Mouse (Mus musculus) heart, adult 18-20 months (tissue): ENCODE measurements around the gene Olfr804. TPM values are rescaled to one million over a fixed set of nuclear protein-coding genes. Genes with fewer than 3 reads are reported as not detected.

Experiments
- DNase-seq, 2 experiments: peaks; one replicate each; pipeline ENCODE4 v3.0.0; 2021 to 2022; ENCODE audit warnings: mixed read lengths in 1 of 2
- long read RNA-seq, 2 experiments: library from polyadenylated mRNA; stranded (forward); transcript quantifications; one replicate each; pipeline ENCODE4 v2.0.0; 2021
- microRNA-seq, 2 experiments: library from miRNA; unstranded; fragments of <30 nt; microRNA quantifications; one replicate each; pipeline ENCODE4 v1.2.0; 2022
- total RNA-seq, 2 experiments: library from RNA; stranded (reverse); gene quantifications; 2 replicates each; pipeline ENCODE4 v1.2.3; 2021

The Olfr804 gene
- total RNA-seq: not detected
- long read RNA-seq, experiment 1: 0 reads
- long read RNA-seq, experiment 2: 0 reads

DNA sequence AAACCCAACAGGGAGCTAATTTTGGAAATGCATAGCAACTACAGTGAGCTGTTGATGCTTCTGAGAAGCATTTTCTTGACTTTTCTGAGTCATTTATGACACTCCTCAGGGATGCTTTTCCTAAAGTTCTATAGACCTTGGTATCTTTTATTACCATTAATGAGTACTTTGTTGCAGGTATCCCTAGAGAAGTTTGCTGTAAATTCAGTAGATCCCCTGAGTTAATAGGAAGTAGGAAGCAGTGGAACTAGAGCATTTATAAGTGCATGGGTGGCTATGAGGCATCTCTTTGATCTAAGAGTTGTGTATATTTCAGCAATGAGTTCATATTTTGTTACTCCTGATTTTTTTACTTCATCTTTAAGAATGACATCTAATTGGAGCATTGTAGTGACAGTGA is at the start of gene Olfr804:
TSS of gene Olfr804 (plus strand) at position 301 of the 400 bp plus-strand sequence.
- DNase-seq: no peak

DNA sequence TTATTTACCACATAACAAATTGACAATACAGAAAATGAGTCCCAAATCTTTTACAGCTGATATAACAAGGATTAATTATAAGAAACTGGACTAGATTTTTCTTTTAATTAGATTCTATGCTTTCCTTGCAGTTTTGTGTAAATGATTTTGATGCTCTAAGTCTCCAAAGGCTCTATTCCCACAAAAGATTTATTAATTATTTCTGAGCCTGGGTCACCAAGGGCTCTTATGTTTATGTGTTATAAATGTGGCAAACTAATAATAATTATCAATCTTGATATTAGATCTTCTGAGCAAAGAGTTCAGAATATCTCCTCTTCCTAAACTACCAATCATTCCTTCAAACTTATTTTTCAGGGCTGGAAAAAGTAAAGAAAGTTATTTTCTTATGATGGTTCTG is 45.6 kb upstream of the Olfr804 start, which contains the start of gene Olfr800:
TSS of gene Olfr800 (plus strand) at position 301 of the 400 bp plus-strand sequence.
- no peak for DNase-seq

DNA sequence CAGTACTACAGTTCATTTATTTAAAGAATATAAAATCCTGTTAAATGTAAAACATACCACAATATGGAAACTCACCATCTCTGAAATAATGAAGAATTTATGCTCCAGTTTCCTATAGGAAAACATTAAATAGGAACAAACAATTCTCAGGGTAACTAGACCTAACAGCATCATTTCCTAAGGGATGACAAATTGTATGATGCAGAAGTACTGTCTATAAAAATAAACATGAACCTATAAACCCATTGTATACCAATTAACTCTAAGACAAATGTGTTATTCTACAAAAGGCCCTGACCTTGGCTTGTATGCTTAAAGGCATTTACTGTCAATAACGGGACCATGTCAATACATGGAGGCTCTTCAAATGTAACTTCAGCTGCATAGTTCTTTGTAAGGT is 29.2 kb upstream of the Olfr804 start, which contains the start of gene Olfr801:
TSS of gene Olfr801 (minus strand) at position 101 of the 400 bp plus-strand sequence.
- no peak for DNase-seq

DNA sequence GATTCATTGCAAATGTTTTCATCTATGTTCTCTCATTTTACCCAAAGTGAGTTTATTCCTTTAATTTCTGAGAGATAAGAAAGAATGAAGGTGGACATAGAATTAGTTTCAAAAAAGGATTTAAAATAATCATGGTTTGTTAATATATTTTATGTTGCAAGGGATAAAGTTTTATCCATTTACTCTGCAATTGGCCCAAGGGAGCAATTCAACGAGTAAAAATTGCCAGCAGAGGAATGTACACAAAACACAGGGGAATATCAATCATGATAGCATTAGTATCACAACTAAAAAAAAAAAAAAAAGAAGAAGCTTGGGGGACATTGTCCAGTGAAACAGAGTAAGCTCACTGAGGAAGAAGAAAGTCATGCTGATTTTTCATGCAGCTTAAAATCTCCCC is 14.9 kb upstream of the Olfr804 start, which contains the start of gene Olfr802:
TSS of gene Olfr802 (minus strand) at position 101 of the 400 bp plus-strand sequence.
- DNase-seq: no peak

DNA sequence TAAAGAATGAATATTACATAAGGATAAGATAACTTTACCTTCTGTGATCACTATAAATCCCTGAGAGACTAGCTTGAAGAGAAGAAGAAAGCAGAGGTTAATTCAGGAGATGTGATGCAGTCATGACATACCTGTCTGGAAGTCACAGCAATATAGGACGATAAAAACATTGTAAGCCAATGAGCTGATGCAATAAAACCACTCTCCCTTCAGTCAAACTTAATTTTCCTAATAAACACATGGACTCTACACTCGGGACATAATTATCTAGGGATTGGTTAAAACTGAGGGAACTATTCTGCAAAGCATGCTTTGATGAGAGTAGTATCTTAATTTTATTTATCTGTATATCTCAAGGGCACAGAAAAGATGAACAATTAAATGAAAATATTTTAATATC is 8.8 kb upstream of the Olfr804 start, which contains the start of gene Olfr803:
TSS of gene Olfr803 (minus strand) at position 101 of the 400 bp plus-strand sequence.
- no peak for DNase-seq

DNA sequence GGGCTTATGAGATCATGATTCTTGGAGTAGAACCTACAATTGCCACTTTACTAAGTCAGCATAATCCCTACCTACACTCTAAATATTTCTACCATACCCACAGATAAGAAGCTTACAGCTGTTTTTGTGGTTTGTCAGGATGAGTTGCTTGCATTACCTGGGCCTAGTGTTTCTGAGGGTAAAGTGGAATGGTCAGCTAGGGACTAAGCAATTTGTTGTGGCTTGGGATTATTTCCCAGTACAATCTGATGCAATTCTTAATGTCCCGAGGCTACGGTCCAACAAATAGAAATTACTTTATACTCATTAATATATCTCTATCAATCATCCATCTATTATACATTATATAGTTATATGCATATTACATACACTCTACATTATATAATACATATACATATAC is 26.3 kb downstream of the Olfr804 start, which contains the start of gene Olfr805:
TSS of gene Olfr805 (minus strand) at position 101 of the 400 bp plus-strand sequence.
- DNase-seq: no peak

DNA sequence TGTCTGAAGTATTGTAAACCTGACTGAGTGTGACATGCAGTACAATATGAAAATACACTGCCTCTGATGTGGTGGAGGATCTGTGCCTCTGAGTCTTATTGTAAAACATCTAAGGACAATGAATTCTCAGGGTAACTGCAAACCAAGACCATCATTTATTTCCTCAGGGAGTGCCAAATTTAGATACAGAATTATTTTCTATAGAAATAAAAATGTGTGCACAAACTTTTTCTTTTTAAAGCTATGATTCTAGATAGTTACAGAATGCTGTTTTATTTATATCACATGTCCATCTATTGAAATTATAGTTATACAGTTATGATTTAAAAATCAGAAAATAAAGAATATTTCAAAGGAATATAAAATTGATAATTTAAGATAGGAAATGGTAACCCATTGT is 38.8 kb downstream of the Olfr804 start, which contains the start of gene Olfr806:
TSS of gene Olfr806 (minus strand) at position 101 of the 400 bp plus-strand sequence.
- no peak for DNase-seq

DNA sequence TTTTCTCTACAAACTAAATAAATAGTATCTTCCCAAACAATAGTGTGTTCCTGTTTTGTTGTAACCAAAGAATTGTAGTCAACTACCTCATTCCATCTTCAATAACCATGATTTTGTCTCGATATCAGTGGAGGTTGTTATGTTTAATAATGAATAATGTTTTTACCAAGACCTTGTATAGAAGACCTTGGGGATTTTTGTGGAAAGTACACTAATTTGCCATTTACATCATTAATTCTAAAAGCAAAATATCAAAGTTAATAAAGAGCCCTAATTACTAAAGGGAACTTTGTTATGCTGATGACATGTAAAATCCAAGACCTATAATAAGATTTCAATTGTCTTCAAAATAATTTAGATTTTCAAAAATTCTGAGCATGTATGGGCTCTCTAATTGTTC is 54.7 kb downstream of the Olfr804 start, which contains the start of gene Olfr807:
TSS of gene Olfr807 (minus strand) at position 101 of the 400 bp plus-strand sequence.
- no peak for DNase-seq

Small RNA genes lying within 50 kb of the gene (microRNA-seq; reads per million reads assigned to microRNA genes)
- gene Gm24485: 0 reads per million in 2 experiments

Other genes with a start within 250 kb of the Olfr804 start
- not detected for gene Olfr787, start 241.3 kb upstream of the Olfr804 start, total RNA-seq
- not detected for gene Olfr788, start 232.2 kb upstream of the Olfr804 start, total RNA-seq
- gene Olfr789, start 218.5 kb upstream of the Olfr804 start, total RNA-seq: not detected
- gene Olfr790, start 204.7 kb upstream of the Olfr804 start, total RNA-seq: not detected
- not detected for gene Olfr791, start 181.4 kb upstream of the Olfr804 start, total RNA-seq
- not detected for gene Olfr792, start 164.0 kb upstream of the Olfr804 start, total RNA-seq
- gene Olfr794, start 135.6 kb upstream of the Olfr804 start, total RNA-seq: not detected
- not detected for gene Olfr796, start 90.6 kb upstream of the Olfr804 start, total RNA-seq
- not detected for gene Olfr798, start 75.3 kb upstream of the Olfr804 start, total RNA-seq
- gene Olfr799, start 65.7 kb upstream of the Olfr804 start, total RNA-seq: not detected
- not detected for gene Olfr800, start 45.5 kb upstream of the Olfr804 start, total RNA-seq
- gene Olfr801, start 29.3 kb upstream of the Olfr804 start, total RNA-seq: not detected
- not detected for gene Olfr802, start 15.0 kb upstream of the Olfr804 start, total RNA-seq
- gene Olfr803, start 8.9 kb upstream of the Olfr804 start, total RNA-seq: not detected
- gene Olfr805, start 26.2 kb downstream of the Olfr804 start, total RNA-seq: not detected
- gene Olfr806, start 38.7 kb downstream of the Olfr804 start, total RNA-seq: not detected
- gene Olfr807, start 54.6 kb downstream of the Olfr804 start, total RNA-seq: not detected
- gene Olfr808, start 62.3 kb downstream of the Olfr804 start, total RNA-seq: not detected
- not detected for gene Olfr809, start 71.4 kb downstream of the Olfr804 start, total RNA-seq
- gene Olfr810, start 91.7 kb downstream of the Olfr804 start, total RNA-seq: not detected
- gene Olfr811, start 101.2 kb downstream of the Olfr804 start, total RNA-seq: not detected
- not detected for gene Olfr812, start 142.9 kb downstream of the Olfr804 start, total RNA-seq
- not detected for gene Olfr813, start 152.2 kb downstream of the Olfr804 start, total RNA-seq
- not detected for gene Olfr814, start 176.6 kb downstream of the Olfr804 start, total RNA-seq
- not detected for gene Olfr815, start 202.7 kb downstream of the Olfr804 start, total RNA-seq
- gene Olfr816, start 212.4 kb downstream of the Olfr804 start, total RNA-seq: not detected
- gene Olfr818, start 245.9 kb downstream of the Olfr804 start, total RNA-seq: not detected